Mouse (Mus musculus) retina, postnatal 7 days (tissue): Measurements from ENCODE around the gene Msx1.
"Not testable (repeated sequence)": the region's sequence is repeated elsewhere in the genome, so short reads cannot be mapped to it uniquely, and the experiment has no call there.

Experiments used
- DNase-seq: peaks from one replicate; pipeline ENCODE4 v3.0.0-alpha.2; 2012; ENCODE audit warnings: low read depth, low spot score

Gene Msx1

DNA sequence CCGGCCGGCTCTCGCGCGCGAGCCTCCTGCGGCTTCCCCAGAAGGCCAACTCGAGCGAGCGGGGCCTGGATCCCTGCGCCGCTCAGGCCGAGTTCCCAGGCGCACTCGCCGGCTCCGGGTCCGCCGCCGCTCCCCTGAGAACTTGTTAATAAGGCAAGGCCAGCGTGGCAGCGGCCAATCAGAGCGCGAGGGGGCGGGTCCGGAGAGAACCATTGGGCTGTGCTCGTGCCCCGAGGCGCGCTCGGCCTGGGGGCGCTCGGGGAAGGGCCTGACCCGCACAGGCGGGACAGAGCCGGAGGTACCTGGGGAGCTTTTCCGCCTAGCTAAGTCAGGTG is at the start of gene Msx1:
Gene Msx1 (minus strand): TSS at position 123 of the 335 bp plus-strand sequence.
- DNase-seq: peak; percentile 54

DNA sequence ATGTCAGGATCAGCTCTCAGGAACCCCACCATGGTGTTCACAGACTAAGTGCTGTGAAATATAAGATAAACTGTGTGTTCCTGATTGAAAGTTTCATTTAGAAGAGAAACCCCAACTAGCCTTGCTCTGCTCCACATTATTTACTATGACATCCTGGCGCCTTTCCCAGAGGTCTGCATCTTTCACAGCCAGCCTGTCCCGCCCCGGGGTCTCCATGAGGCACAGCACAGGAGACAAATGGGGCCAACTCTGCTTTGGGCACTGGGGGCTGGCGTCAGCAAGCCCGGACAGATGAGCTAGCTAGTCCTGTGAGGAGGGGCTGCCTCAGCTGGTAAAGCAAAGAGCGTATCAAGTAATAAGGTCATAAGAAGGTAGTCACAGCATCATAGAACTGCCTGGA is 41.1 kb upstream of the Msx1 start:
- DNase-seq: no peak

DNA sequence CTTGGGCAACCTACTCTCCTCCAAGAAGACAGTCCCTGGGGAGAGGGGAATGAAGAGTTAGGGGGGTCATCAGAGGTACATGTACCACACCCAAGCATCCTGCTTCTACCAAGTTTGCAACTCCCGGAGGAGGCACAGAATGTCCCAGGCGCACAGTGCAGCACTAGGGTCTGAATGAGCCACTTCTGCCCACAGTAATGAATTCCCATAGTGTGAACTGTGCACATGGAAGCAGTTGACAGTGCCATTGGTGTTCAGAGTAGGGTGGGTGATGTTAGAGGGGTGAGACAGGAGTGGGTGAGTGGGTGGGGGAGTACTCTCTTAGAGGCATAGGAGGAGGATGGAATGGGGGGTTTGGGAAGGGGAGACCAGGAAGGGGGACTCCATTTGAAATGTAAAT is 39.9 kb upstream of the Msx1 start:
- DNase-seq: no peak

DNA sequence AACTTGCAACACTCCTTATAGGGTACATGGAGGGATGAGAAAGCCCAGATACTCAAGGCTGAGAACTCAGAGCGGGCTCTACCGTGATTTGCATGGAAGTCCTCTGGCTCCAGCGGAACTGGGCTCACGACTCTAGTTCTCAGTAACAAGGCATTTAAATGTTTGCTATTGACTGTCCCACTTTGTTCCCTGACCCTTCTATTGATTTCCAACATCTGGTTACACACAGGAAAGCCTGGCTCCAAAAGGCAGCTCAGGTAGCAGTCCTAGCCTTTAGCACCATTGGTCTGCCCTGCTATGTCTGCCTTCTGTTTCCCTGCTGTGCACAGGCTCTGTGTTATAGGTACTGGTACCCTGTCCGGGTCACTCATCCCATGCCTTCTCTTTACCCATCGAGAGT is 36.5 kb upstream of the Msx1 start:
- no peak for DNase-seq

DNA sequence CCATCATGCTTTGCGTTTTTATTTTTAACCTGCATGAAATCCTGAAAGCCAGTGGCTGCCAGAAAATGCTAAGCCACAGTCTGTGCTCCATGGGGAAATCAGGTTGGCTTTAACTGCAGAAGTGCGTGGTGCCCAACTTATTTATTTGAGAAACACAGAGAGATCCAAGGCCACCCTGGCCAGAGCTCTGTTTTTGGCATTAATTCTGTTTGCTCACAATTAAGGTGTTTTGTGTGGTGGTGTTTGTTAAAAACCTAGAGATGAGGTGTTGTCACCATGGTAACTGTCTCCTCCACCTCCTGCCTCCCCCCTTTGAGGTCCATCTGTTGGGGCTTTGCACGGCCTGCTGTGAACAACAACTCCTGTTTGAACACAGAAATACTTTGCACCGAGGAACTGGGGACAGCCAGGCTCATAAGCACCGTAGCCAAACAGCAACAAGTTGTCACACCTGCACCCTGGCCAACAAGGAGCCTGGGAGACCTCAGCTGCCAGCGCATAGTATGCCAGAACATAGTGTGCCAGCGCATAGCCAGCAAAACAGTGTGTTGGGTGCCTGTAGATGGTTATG is 35.9 kb upstream of the Msx1 start:
- DNase-seq: no peak

DNA sequence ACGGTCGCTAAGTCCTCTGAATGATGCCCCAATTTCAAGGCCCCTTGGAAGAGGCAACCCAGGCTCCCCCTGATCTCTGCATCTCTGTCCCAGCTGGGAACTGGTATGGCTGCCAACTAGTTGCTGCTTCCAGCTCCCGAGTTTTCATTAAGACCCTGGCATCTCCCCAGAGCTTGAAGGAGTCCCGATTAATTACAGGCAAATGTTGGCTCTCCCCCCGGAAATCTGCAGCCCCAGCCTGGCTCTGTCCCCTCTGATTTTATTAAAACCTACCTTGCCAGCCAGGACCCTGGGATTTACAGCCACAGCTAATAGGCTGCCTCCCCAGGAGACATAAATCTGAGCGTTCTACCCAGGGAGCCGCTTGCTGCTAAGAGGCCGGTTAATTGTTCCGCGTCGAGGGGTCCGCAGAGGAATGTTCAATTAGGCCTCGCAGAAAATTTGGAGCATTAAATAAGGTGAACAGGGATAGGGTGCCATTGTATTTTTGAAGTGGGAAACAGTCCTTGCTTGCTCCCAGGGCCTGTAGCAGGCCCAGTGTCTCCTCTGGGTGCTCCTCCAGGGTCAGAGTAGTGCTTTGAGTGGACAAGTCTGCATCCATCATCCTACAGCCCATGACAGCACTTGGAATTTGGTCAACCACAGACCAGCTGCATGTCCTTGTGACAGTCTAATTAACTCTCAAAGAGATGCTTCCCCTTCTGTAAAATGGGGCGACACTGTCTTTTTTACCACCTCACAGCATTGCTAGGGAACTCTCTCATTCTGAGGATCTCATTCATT is 33.6 kb upstream of the Msx1 start:
- no peak for DNase-seq

DNA sequence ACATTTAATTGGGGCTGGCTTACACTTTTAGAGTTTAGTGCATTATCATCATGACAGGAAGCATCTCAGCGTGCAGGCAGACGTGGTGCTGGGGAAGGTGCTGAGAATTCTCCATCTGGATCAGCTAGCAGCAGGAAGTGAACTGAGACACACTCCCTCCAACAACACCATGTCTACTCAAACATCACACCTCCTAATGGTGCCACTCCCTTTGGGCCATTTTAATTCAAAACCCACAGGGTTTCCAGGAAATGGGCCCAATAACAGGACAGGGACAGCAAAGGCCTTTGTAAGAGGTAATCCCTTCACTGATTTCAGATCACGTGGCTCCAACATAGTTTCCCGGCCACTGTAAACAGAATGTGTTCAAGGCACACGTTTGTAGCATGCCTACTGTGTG is 31.7 kb upstream of the Msx1 start:
- no peak for DNase-seq

DNA sequence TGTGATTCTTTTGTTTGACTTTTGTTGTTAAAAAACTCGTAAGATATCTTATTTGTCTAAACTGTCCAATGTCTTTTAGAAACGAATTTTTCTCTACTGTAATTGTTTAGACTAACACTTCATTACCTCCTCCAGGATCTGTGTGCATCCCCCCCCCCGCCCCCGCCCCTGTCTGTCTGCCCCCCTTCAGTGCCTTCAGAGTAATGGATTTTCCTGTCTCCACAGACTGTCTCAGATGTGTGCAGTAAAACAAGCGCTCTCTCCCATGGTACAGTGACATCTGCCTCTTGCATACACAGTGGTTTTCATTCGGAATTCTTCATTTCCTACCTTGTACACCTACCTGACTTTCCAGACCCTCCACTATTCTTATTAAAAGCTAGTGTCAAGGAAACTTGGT is 29.9 kb upstream of the Msx1 start:
- no peak for DNase-seq

DNA sequence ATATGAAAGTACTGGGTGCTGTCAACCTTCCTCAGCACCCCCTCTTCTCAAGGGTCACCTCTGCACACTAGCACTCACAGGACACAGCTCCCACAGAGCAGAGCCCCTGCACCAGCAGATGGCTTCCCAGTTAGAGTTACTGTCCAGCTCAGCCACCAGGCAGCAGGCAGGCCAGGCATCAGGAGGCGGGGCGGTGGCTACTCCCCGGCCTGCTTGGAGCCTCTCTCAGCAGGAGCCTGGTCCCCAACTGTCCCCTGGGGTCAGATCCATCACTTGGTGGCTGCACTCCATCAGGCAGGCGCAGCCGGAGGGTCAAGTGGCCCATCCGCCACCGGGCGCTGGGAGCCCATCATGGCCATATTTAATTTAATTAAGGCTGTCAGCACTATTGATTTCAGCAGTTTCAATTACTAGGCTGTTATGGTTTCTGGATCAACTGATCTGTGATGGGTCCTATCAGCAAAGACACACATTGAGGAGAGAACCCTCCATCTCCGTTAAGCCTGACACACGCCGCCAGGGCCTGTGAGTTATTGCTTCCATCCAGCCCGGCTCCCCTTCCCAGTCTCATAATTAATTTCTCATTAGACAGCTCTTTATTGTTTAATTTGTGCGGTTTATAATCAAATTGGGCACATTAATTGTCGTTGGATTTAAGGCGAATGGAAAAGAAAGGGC is 27.1 kb upstream of the Msx1 start:
- DNase-seq: no peak

DNA sequence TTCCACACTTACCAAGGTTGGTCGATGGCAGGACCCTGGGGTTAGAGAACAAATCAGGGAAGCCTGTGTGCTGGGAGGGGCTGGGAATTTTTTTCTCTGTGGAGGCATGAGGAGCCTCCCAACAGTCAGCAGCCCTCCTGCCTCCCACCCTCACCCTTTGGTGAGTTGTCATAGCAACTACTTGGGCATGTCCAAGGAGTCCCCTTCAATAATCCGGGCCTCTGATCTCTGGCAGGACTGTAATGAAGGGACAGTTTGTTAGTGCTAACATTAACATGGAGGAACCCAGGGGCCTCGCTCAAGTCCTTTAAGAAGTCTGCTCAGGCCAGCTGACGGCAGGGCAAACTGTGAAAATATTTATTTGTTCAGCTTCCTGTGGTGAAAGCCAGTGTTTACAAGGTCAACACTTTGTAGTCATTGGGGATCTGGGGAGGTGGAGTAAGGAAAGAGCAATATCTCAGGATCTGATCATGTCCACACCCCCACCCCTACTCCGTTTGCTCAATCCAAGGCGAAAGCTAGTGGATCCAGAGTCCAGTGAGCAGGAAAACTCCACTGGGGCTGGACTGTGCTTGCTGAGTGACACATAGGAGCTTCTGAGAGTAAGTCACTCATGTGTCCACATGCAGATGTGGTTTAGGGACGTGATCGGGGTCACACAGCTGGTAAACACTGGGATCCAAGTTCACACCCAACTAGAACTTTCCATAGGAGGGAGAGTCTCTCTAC is 24.8 kb upstream of the Msx1 start:
- DNase-seq: no peak

DNA sequence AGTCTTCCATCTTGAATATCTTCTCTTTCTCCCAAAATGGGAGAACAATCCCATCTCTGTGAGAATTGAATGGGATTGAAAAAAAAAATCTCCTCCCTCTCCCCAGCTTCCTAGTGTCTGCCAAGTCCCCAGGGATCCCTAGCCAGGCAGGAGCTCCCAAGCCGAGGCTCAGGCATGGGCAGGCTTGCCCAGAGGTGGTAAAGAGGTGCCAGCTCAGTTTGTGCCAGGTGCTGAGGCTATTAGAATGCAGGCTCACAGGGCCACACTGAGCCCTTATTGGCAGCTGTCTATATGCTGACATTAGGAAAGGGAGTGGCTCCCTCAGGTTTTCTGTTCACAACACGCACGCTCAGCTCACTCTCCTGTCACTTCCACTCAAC is 11.9 kb upstream of the Msx1 start:
- DNase-seq: no peak

DNA sequence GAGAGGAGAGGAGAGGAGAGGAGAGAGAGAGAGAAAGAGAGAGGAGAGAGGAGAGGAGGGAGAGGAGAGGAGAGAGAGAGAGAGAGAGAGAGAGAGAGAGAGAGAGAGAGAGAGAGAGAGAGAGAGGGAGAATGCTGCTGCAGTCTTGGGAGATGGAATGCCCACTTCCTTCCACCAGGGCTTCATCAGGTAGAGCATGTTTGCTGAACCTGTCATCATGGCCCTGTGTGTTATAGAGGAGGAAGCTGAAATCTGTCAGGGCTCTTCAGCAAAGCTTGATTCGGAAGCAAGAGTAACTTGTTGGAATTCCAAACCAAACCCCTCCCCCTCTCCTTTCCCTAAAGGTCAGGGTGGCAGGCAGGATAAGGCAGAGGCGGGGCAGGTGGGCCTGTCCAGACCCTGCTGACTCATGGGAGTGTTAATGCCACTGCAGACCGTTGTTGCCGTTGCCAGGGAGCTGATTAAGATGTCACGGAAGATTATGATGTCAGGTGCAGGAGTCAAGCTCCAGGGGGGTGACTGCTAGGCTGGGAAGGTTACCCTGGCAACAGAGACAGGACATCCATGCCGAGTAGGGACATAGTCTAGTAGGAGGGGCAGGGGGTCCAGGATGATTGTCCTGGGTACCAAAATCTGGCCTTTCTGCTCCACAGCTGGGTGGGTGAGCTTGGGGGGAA is 11.3 kb upstream of the Msx1 start:
- DNase-seq: no peak

DNA sequence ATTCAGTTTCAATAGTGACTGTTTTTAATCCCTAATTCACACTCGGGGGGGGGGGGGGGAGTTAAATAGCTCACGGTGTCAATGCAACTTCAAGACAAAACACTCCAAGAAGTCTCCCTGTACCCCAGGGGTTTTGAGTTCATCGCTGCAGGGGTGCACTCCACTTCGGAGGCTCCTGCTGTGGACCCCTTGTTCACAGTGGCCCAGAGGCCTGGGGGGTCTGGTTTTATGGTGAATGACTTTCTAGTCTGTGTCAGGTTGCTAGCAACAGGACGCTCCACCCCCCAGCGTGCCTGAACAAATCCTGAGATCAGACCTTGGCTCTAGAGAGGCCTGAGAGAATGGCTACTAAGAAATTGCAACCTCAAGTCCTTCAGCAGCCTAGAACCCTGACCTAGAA is 8.4 kb upstream of the Msx1 start:
- no peak for DNase-seq

DNA sequence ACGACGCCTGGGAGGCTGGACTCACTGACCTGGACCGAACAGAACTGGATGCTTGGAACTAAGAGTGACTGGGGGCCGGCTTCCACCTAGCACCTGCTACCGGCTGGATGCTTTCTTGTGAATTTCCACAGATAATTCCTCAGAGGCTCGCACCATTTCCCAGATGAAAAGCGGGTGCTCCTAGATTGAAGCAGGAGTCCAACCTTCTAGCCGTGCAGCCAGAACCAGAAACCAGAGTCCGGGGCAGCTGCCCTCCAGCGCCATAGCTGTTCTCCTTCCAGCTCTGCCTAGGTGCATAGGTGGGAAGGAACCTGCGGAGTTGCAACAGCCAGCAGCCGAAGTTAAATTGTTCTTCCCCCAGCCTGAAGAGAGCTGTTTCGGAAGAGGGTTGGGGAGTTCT is 7.6 kb upstream of the Msx1 start:
- DNase-seq: no peak

DNA sequence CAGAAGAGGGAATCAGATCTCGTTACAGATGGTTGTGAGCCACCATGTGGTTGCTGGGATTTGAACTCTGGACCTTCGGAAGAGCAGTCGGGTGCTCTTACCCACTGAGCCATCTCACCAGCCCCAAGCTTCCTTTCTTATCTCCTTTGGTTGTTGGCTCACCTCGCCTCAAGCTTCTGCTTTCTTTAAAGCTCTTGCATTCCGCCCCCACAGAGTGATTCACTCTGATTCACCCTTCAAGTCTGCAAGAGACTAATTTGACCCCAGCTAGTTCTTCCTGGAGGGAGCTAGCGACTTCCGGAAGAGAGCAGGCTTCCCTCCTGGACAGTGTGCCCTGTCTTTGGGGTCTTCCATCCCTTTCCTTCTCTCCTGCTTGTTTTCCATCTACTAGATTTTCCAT is 6.1 kb upstream of the Msx1 start:
- not testable (repeated sequence) for DNase-seq

DNA sequence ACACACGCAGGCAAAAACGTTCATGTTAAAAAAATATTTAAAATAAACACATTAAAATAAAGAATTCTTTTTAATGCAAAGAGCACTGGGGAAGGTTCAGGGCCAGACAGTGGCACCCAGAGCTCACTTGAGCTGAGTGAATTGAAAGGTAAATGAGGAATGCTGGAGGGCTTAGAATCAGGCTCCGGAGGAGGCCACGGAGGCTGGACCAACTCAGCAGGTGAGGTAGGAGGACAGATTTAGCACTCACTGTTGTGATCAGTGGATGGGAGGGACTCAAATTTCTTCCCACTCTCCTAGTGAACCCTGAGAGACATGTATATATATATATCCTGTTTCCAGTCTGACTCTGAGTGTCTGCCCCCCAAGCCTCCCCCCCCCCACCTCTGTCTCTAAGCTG is 5.5 kb upstream of the Msx1 start:
- DNase-seq: no peak

DNA sequence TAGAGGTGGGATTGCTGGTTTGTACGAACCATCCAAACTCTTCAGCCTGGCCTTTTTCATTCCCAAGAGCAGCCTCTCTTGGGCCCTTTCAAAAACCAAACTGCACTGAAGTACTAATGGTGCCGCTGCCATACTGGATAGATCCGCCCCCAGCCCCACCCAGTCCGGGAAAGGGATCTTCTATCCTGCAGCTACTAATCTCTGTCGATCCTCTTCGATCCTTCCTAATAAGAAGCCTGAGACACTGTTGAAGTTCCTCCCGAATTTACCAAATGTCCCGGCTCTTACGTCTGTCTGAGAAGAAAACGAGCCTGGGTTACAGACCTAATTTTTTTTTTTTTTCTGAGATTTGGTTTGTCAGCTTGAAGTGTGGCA is 4.9 kb upstream of the Msx1 start:
- no peak for DNase-seq

DNA sequence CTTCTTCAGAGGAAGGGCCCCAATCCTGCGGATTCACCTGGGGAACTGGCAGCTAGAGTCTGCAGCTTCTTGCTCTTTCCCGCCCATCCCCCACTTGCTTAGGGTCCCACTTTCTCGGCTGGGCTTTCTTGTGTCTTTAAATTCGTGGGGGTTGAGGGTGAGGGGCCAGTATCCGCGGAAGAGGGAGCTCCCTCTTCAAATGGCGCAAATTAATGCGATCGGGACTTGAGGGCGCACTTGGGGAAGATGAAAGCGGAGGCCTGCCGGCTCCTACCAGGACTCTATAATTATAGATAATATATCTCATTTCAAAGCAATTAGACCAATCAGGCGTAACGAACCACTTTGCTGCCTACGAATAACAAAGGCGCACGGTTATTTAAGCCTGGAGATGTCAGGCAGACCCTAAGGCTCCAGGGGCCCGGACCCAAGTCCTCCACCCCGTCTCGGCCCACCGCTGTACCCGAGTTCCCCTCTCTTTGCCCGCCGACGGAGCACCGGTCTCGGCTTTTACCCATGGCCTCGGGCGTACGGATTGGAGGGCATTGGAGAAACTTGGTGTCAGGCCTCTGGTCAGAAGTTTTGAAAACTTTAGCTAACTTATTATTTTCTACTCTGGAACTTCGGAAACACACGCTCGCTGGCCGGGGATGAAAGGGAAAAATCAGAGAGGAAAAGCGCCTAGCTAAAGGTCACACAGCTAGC is 4.4 kb upstream of the Msx1 start:
- DNase-seq: no peak

DNA sequence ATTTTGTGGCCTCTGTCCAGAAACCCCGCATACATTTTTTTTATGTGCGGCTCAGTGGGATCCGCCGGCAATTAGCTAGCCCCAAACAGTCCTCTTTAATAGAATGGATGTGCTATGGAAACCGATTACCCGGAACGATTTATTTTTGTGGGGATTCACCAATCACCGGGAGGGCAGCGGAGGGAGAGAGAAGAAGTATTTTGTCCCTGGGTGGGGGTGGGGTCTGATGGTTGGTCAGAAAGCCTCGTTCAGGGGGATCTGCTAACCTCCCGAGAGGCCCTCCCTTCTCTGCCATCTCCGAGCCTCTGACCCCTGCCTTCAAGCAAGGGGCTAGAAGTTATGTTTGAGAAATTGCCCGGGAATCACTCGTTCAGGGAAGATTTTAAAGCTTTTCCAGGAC is 3.6 kb upstream of the Msx1 start:
- no peak for DNase-seq

DNA sequence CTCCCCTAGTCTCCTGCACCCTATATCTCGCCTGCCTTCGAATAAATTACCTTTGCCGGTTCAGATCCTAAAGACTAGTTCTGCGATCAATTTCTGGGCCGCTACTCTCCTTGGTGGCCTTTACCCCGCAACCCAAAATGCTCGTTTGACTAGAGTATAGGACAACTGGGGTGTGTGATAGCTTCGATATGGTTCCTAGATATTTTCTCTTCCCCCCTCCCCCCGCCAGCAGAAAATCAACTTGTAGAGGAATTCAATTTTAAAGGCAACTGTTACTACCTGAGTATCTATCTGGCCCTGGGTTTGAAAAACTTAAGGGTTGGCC is 3.2 kb upstream of the Msx1 start:
- DNase-seq: no peak

DNA sequence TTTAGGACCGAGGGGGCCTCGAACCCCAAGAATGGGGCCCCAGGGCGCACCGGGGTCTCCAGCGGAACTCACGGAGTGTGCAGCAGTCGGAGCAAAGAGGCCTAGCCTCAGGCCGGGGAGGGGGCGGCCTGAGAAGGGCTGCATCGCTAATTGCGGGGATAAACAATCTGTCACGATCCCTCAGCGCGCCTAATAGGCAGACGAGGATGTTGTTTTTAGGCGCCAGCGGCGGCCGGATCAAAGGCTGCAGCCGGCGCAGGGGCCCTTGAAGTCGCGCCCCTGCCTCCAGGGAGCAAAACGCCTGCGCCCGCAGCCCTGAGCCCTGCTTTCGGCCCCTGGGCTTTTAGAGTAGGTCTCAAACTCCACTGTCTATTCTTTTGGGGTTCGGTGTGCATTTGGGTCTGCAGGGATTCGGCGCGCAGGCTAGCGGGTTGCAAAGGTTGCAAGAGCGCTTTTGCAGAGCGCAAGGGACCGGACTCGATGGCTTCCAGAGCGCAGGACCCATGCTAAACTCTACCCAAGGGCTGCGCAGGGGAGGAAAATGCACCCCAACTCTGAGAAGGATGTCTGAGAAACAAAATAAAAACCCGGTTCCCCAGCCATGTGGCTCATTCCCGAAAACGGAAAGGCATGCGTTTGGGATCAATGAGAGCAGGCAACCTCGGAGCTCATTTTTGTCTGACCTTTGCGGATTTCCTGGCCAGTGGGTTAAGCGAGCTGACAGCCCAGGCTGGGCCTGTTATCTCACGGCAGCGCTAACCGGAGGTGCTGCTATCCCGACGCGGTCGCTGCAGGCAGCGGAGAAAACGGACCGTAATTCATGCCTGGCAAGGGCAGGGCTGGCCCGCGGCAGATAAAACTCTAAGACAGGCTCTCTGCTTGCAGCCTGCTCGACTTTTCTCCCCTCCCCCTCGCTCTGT is 2.6 kb upstream of the Msx1 start:
- no peak for DNase-seq
